ENCODE assay signal across 10 mouse cellular contexts in the genomic region with DNA sequence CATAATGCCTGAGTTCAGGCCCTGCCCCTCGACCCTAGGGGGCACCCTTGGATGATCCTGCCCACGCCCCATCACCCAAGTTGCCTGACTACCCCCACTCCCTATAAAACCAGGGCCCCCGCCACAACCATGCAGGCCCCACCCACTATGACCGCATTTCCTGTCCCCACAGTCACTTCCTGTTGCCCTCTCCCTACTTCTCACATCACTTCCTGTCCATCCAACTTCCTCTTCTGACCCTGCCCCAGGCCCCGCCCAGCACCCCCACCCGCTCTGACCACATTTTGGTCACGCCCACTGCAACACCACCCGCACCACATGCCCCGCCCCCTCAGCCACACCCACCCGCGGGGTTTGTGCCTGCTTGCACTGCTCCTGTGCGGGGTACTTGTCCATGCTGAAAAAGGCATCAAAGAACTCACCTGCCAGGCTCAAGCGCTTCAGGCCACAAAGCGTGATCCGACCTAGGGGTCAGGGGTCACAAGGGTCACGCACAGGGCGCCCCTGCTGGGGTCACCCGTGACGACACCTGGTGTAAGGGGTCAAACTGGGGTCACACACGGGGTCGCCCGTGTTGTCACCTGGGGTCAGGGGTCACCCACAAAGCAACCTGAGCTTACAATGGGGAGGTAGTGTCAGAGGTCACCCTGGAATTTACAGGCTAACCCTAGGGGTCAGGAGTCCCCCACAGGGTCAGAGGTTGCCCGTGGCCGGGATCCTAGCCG. TPM values are rescaled to one million over a fixed set of nuclear protein-coding genes. Genes with fewer than 3 reads are reported as not detected.
A peak's percentile ranks its signal among the peaks of the same experiment; 100 is the strongest.
DNase-seq lines count a peak whose midpoint lies in the region; ATAC-seq and TF ChIP-seq lines count a peak whose summit lies in the region.
"Had no signal": no experiment of that assay in that cellular context is flagged by ENCODE, and none has a peak within 500 bp of the region (broad histone marks: within the 10 kb centered on the region; RNA-seq: fewer than 3 reads in every experiment).

No protein-coding gene starts in this region.

- H3K27me3 ChIP-seq in intestine, embryonic 14.5 days (replicated peaks; ENCODE audit: control insufficient read depth, insufficient read depth, low read length): no peaks in the 10 kb centered on the region
- no peaks in the 10 kb centered on the region for H3K27me3 ChIP-seq in intestine, embryonic 16.5 days (replicated peaks; ENCODE audit: control insufficient read depth, insufficient read depth, low read length)
- no peaks in the 10 kb centered on the region for H3K27me3 ChIP-seq in midbrain, embryonic 13.5 days
- H3K27me3 ChIP-seq: limb, embryonic 15.5 days had no signal

- DNase-seq in intestine, embryonic 14.5 days (ENCODE audit: low spot score): peak; percentile 60
- peak; percentile 61 for DNase-seq in A20 (ENCODE audit: low read depth, low spot score)
- DNase-seq in ES-E14 (ENCODE audit: low read depth, low spot score): no peak
- peak; percentile 1 for DNase-seq in mesoderm, embryonic 11.5 days (ENCODE audit: low read depth, low spot score)
- no peak for DNase-seq in c-Kit-positive CD71-positive TER-119-positive erythroid progenitor cells, embryonic 14.5 days (ENCODE audit: low spot score)
- DNase-seq: kidney, postnatal 36 days had no signal

- no peak overlapping the region for H3K9ac ChIP-seq in intestine, embryonic 14.5 days (ENCODE audit: low read length)
- no peak overlapping the region for H3K9ac ChIP-seq in intestine, embryonic 16.5 days (ENCODE audit: low read depth, low read length)
- no peak overlapping the region for H3K9ac ChIP-seq in ES-E14 (ENCODE audit: insufficient read depth, low read depth, low read length, poor library complexity, severe bottlenecking)
- no peak overlapping the region for H3K9ac ChIP-seq in midbrain, embryonic 13.5 days (replicated peaks)
- H3K9ac ChIP-seq: limb, embryonic 15.5 days had no signal

- no peak overlapping the region for H3K27ac ChIP-seq in intestine, embryonic 14.5 days (ENCODE audit: low read depth)
- no peak overlapping the region for H3K27ac ChIP-seq in intestine, embryonic 16.5 days (ENCODE audit: low read length)
- peak overlapping the region; percentile 100 for H3K27ac ChIP-seq in ES-E14 (ENCODE audit: insufficient read depth, low read depth, low read length, poor library complexity, severe bottlenecking)
- H3K27ac ChIP-seq in midbrain, embryonic 13.5 days: no peak overlapping the region
- H3K27ac ChIP-seq: limb, embryonic 15.5 days had no signal

- H3K9me3 ChIP-seq in intestine, embryonic 14.5 days (ENCODE audit: control insufficient read depth, low read length): peaks cover 45% of the 10 kb centered on the region
- H3K9me3 ChIP-seq in intestine, embryonic 16.5 days (ENCODE audit: control insufficient read depth, low read length): peaks cover 38% of the 10 kb centered on the region
- H3K9me3 ChIP-seq in ES-E14 (ENCODE audit: control insufficient read depth, insufficient read depth, low read depth, low read length): no peaks in the 10 kb centered on the region
- H3K9me3 ChIP-seq in midbrain, embryonic 13.5 days: peaks cover 46% of the 10 kb centered on the region

- in situ Hi-C loops in ES-E14 (cut with MboI; ENCODE audit: low sequenced_read_pairs in 2 of 2, unreplicated experiment in 2 of 2): no loop called here

- 92% methylated on average over 25 of the region's 25 CpGs for WGBS in intestine, embryonic 14.5 days
- 91% methylated on average over 25 of the region's 25 CpGs for WGBS in intestine, embryonic 16.5 days
- WGBS in midbrain, embryonic 13.5 days: 90% methylated on average over 24 of the region's 25 CpGs

- no peak overlapping the region for H3K4me2 ChIP-seq in intestine, embryonic 14.5 days (ENCODE audit: low read length)
- H3K4me2 ChIP-seq in intestine, embryonic 16.5 days (ENCODE audit: low read depth, low read length): no peak overlapping the region
- no peak overlapping the region for H3K4me2 ChIP-seq in midbrain, embryonic 13.5 days (replicated peaks)
- H3K4me2 ChIP-seq: limb, embryonic 15.5 days had no signal

- no peaks in the 10 kb centered on the region for H3K4me1 ChIP-seq in intestine, embryonic 14.5 days (replicated peaks; ENCODE audit: control insufficient read depth, insufficient read depth, low read length)
- no peaks in the 10 kb centered on the region for H3K4me1 ChIP-seq in intestine, embryonic 16.5 days (ENCODE audit: control insufficient read depth, insufficient read depth, low read length)
- 0 out of 4 replicates have a peak, but pooled peaks cover 0 to 3% of the 10 kb centered on the region in 2 experiments for H3K4me1 ChIP-seq in ES-E14 (ENCODE audit: control insufficient read depth in 2 of 2, insufficient read depth in 2 of 2, low read length in 2 of 2, poor library complexity in 1 of 2)
- no peaks in the 10 kb centered on the region for H3K4me1 ChIP-seq in midbrain, embryonic 13.5 days (replicated peaks)
- H3K4me1 ChIP-seq: limb, embryonic 15.5 days had no signal

- no peak for ATAC-seq in intestine, embryonic 14.5 days (replicated peaks; ENCODE audit: low FRiP score, low TSS enrichment, low read depth)
- ATAC-seq in intestine, embryonic 16.5 days: no peak
- no peak for ATAC-seq in midbrain, embryonic 13.5 days

- H3K36me3 ChIP-seq in intestine, embryonic 14.5 days (ENCODE audit: control insufficient read depth, insufficient read depth, low read length): no peaks in the 10 kb centered on the region
- peaks cover 20% of the 10 kb centered on the region for H3K36me3 ChIP-seq in intestine, embryonic 16.5 days (ENCODE audit: control insufficient read depth, insufficient read depth, low read length)
- H3K36me3 ChIP-seq in ES-E14 (ENCODE audit: control insufficient read depth, insufficient read depth, low read length, poor library complexity, severe bottlenecking): peaks cover 31% of the 10 kb centered on the region; the same call in 1 of the 2 replicates
- peaks cover 26% of the 10 kb centered on the region for H3K36me3 ChIP-seq in midbrain, embryonic 13.5 days

- H3K4me3 ChIP-seq in intestine, embryonic 14.5 days (ENCODE audit: low read depth, low read length): no peak overlapping the region
- H3K4me3 ChIP-seq in intestine, embryonic 16.5 days (ENCODE audit: low read length): no peak overlapping the region
- H3K4me3 ChIP-seq in ES-E14 (ENCODE audit: insufficient read depth in 1 of 2, low read depth in 1 of 2, low read length in 2 of 2, poor library complexity in 1 of 2, severe bottlenecking in 1 of 2): peak overlapping the region in 1 of 2 experiments; percentile 19; a peak in 2 of 4 replicates
- no peak overlapping the region for H3K4me3 ChIP-seq in midbrain, embryonic 13.5 days (replicated peaks)
- H3K4me3 ChIP-seq: limb, embryonic 15.5 days; myocyte had no signal

TF ChIP-seq in ES-E14, 5 proteins besides CTCF, POLR2A, EP300 and RAD21:
- no peak for TF ChIP-seq MAFK (IDR thresholded peaks at IDR 0.05; ENCODE audit: insufficient read depth, low read depth, low read length)
- no peak for TF ChIP-seq ZNF384 (IDR thresholded peaks at IDR 0.05; ENCODE audit: low read depth, low read length)
- TF ChIP-seq HCFC1 (IDR thresholded peaks at IDR 0.05; ENCODE audit: borderline replicate concordance, insufficient read depth, low read length): no peak
- no peak for TF ChIP-seq CHD2 (IDR thresholded peaks at IDR 0.05; ENCODE audit: low read depth, low read length)
- no peak for TF ChIP-seq ZC3H11A (IDR thresholded peaks at IDR 0.05; ENCODE audit: borderline replicate concordance, low read depth, low read length)

RNA-seq across cellular contexts. Expression of a gene that starts 7.6 kb away (rescaled TPM):
- 10.8 and 11.0 TPM in 2 replicates for polyA plus RNA-seq in intestine, embryonic 14.5 days (2014; fragmentation: Nextera tagmentation; extraction: Ambion mirVana)
- 10.4 and 13.5 TPM in 2 replicates for polyA plus RNA-seq in intestine, embryonic 16.5 days (2015; fragmentation: Nextera tagmentation; extraction: Ambion mirVana)
- 18.4 and 19.9 TPM in 2 replicates for total RNA-seq in ES-E14 (2012; rRNA removed)
- 7.7 and 8.9 TPM in 2 replicates for polyA plus RNA-seq in midbrain, embryonic 13.5 days (2015; fragmentation: Nextera tagmentation; extraction: Ambion mirVana)

Comparison
In these comparisons a context has a peak if more than half of its experiments do, and no peak if none do; other contexts are left out.
1. DNase-seq: peak in intestine, embryonic 14.5 days (single experiment), A20 (single experiment) and mesoderm, embryonic 11.5 days (single experiment); none in ES-E14 (single experiment) and c-Kit-positive CD71-positive TER-119-positive erythroid progenitor cells, embryonic 14.5 days (single experiment).